Mouse (Mus musculus): ENCODE data around the gene BC049730.

The BC049730 gene

DNA sequence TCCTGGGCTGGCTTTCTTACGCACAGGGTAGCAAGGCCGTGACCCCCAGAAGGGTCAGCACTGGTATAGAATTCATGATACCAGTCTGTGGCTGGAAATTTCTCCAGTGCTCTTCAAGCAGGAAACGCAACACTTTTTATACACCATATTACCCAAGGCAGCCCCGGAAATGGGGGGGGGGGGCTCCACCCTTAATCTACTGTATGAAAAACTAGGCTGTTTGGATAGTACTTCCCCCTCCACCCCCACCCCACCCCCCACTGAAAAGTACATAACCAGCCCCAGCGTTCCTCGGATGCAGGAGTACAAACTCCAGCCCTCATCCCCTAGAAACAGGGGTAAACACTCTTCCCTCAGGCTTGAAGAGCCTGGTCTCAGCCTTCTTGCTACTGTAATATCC lies 51.2 kb downstream of the BC049730 start, which contains the start of gene Cd177:
Gene Cd177 (minus strand): TSS at position 101 of the 400 bp plus-strand sequence.
- Histone ChIP-seq H3K9me3 (ENCODE audit: low read length) (no peaks in the 10 kb centered on the region), H3K4me3 (replicated peaks; ENCODE audit: low read length) (no peak within 1 kb of the TSS), H3K27me3 (ENCODE audit: insufficient read depth, low read length) (peaks cover 9% of the 10 kb centered on the region), H3K4me1 (replicated peaks; ENCODE audit: low read depth, low read length) (peaks cover 9% of the 10 kb centered on the region), H3K36me3 (ENCODE audit: insufficient read depth, low read length) (no peaks in the 10 kb centered on the region)
- TF ChIP-seq CTCF (conservative IDR thresholded peaks at IDR 0.05; ENCODE audit: low read length) (no peak), NANOG (IDR thresholded peaks at IDR 0.05; ENCODE audit: borderline replicate concordance, low read length) (no peak), POU5F1 (IDR thresholded peaks at IDR 0.05; ENCODE audit: borderline replicate concordance, low read length) (no peak)

DNA sequence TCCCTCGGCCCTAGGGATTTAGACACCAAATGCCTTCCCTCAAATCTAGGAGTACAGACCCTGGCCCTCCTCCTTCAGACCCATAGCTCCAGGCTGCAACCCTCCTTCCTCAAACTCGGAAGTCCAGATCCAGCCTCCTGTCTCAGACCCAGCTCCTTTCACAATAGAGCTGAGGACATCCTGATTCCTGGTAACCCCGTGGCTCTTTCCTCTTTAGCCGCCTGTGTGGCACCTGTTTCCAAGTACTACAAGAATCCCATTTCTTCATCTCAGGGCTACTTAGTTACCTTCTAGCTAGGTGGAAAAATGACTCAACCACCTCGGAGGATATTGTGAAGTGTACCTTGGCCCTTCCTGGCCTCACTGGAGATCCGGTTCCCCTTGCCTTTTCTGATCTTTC lies 52.1 kb downstream of the BC049730 start:
- Histone ChIP-seq H3K9me3 (ENCODE audit: low read length) (no peaks in the 10 kb centered on the region), H3K27me3 (ENCODE audit: insufficient read depth, low read length) (peaks cover 16% of the 10 kb centered on the region), H3K4me3 (replicated peaks; ENCODE audit: low read length) (no peak overlapping the region), H3K36me3 (ENCODE audit: insufficient read depth, low read length) (no peaks in the 10 kb centered on the region), H3K4me1 (replicated peaks; ENCODE audit: low read depth, low read length) (peaks cover 9% of the 10 kb centered on the region)
- TF ChIP-seq CTCF (conservative IDR thresholded peaks at IDR 0.05; ENCODE audit: low read length), result no peak
- TF ChIP-seq NANOG (IDR thresholded peaks at IDR 0.05; ENCODE audit: borderline replicate concordance, low read length), result no peak

DNA sequence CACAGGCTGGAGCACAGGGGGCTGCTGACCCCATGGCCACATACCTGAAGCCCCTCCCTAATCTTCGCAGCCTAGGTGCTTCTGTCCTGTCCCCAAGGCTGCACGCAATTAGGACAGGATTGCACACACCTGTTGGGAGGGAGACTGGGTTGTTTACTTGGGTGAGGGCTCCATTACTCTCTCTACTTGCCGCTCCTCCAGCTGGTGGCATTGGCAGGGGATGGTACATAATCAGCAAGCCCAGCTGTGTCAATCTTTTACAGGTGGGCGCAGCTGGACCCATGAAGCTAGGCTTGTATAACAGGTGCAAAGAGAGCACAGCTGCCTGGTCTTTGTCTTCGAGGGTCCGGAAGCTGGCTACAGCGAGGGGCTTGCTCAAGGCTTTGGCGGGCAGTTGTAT lies 53.5 kb downstream of the BC049730 start:
- Histone ChIP-seq H3K27me3 (ENCODE audit: insufficient read depth, low read length) (peaks cover 16% of the 10 kb centered on the region), H3K36me3 (ENCODE audit: insufficient read depth, low read length) (no peaks in the 10 kb centered on the region), H3K4me1 (replicated peaks; ENCODE audit: low read depth, low read length) (peaks cover 9% of the 10 kb centered on the region), H3K4me3 (replicated peaks; ENCODE audit: low read length) (no peak overlapping the region), H3K9me3 (ENCODE audit: low read length) (no peaks in the 10 kb centered on the region)
- TF ChIP-seq POU5F1 (IDR thresholded peaks at IDR 0.05; ENCODE audit: borderline replicate concordance, low read length), result no peak
- TF ChIP-seq NANOG (IDR thresholded peaks at IDR 0.05; ENCODE audit: borderline replicate concordance, low read length), result no peak
- no peak for TF ChIP-seq CTCF (conservative IDR thresholded peaks at IDR 0.05; ENCODE audit: low read length)
